Mouse (Mus musculus): ENCODE measurements at regions not wholly inside any gene's neighbourhood (a gene's known extent, or its start where the extent isn't known, plus 50 kb on each side); places are given as distances from the start of the nearest gene placed in this dataset.

DNA sequence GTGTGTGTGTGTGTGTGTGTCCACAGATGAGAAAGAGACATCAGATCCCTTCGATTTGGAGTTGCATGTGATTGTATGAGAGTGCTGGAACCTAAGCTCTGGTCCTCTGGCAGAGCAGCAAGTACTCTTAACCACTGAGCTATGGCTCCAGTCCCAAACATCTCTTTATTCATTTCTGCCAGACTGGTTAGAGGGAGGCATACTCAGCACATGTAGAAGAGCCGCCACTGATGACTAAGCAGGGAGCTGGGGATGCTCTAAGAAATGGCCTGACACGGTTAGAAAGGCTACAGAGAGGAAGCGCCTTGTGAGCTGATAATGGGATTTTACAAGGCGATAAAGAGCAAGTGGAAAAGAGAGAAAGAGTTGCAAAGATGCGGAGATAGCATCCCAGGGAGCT, 287.3 kb upstream of the Castor2 start:
- WGBS = 24% methylated on average over 6 of the region's 6 CpGs
- no peak overlapping the region for H3K4me2 ChIP-seq (ENCODE audit: low read length)
- no peaks in the 10 kb centered on the region for H3K36me3 ChIP-seq (ENCODE audit: control insufficient read depth, insufficient read depth, low read length)
- H3K4me1 ChIP-seq (ENCODE audit: control insufficient read depth in 2 of 2, insufficient read depth in 2 of 2, low read length in 2 of 2) = no peaks in the 10 kb centered on the region
- no peak for ATAC-seq (ENCODE audit: insufficient number of reproducible peaks, insufficient read depth, low FRiP score, low read depth)
- no peaks in the 10 kb centered on the region for H3K9me3 ChIP-seq (ENCODE audit: control insufficient read depth, low read length)
- H3K4me3 ChIP-seq (ENCODE audit: control insufficient read depth in 1 of 2, insufficient read depth in 1 of 2, low read depth in 1 of 2, low read length in 2 of 2) = no peak overlapping the region
- H3K27ac ChIP-seq (replicated peaks in 1 of 2; ENCODE audit: control insufficient read depth in 1 of 2, insufficient read depth in 1 of 2, low read depth in 2 of 2, low read length in 2 of 2) = no peak overlapping the region
- no peaks in the 10 kb centered on the region for H3K27me3 ChIP-seq (ENCODE audit: control insufficient read depth, insufficient read depth, low read length)
- no peak overlapping the region for H3K9ac ChIP-seq (ENCODE audit: low read length)

DNA sequence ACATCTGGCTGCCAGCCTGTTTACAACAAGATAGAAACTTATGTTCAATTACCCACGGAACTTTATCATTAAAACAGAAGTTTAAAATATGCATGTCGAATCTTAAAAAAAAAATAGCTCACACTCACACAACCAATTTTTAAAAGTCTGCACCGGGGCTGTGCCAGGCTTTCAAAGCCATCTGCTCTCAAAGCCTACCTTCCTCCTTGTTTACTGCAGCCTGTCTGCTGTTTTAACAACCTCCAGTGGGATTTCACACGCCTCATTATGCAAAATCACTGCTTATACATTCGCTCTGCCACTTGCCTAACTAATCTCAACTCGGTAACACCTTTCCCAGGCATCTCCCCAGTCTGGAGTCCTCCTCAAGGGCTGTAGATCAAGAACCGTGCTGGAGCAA, 292.6 kb upstream of the Castor2 start:
- Histone ChIP-seq H3K27ac (replicated peaks in 1 of 2; ENCODE audit: control insufficient read depth in 1 of 2, insufficient read depth in 1 of 2, low read depth in 2 of 2, low read length in 2 of 2) (no peak overlapping the region), H3K4me2 (ENCODE audit: low read length) (no peak overlapping the region), H3K27me3 (ENCODE audit: control insufficient read depth, insufficient read depth, low read length) (no peaks in the 10 kb centered on the region), H3K36me3 (ENCODE audit: control insufficient read depth, insufficient read depth, low read length) (no peaks in the 10 kb centered on the region), H3K4me1 (ENCODE audit: control insufficient read depth in 2 of 2, insufficient read depth in 2 of 2, low read length in 2 of 2) (no peaks in the 10 kb centered on the region), H3K9me3 (ENCODE audit: control insufficient read depth, low read length) (no peaks in the 10 kb centered on the region), H3K9ac (ENCODE audit: low read length) (no peak overlapping the region), H3K4me3 (ENCODE audit: control insufficient read depth in 1 of 2, insufficient read depth in 1 of 2, low read depth in 1 of 2, low read length in 2 of 2) (no peak overlapping the region)
- 50% methylated on average over 7 of the region's 7 CpGs for WGBS
- no peak for ATAC-seq (ENCODE audit: insufficient number of reproducible peaks, insufficient read depth, low FRiP score, low read depth)

DNA sequence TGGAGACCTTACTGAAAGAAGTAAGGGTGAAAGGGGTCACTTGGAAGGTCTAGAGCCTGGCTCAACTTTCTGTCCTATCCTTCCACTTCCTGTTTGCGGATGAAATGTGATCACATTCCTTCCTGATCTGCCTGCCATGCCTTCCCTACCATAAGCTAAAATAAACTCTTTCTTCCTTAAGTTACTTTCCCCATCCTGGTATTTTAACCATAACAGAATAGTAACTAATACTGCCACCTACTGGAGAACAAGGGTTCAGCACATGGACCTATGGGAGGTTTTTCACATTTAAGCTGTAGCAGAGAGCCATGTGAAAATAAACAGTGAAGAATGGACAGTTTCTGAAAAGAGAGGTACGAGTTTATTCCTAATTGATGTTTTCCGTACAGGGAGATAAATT, 297.5 kb upstream of the Castor2 start:
- Histone ChIP-seq H3K27ac (replicated peaks in 1 of 2; ENCODE audit: control insufficient read depth in 1 of 2, insufficient read depth in 1 of 2, low read depth in 2 of 2, low read length in 2 of 2) (no peak overlapping the region), H3K9me3 (ENCODE audit: control insufficient read depth, low read length) (peaks cover 4% of the 10 kb centered on the region; the same call in 1 of the 2 replicates), H3K4me2 (ENCODE audit: low read length) (no peak overlapping the region), H3K4me3 (ENCODE audit: control insufficient read depth in 1 of 2, insufficient read depth in 1 of 2, low read depth in 1 of 2, low read length in 2 of 2) (no peak overlapping the region), H3K9ac (ENCODE audit: low read length) (no peak overlapping the region), H3K36me3 (ENCODE audit: control insufficient read depth, insufficient read depth, low read length) (no peaks in the 10 kb centered on the region), H3K27me3 (ENCODE audit: control insufficient read depth, insufficient read depth, low read length) (no peaks in the 10 kb centered on the region), H3K4me1 (ENCODE audit: control insufficient read depth in 2 of 2, insufficient read depth in 2 of 2, low read length in 2 of 2) (no peaks in the 10 kb centered on the region)
- no peak for ATAC-seq (ENCODE audit: insufficient number of reproducible peaks, insufficient read depth, low FRiP score, low read depth)
- WGBS = 74% methylated on average over 3 of the region's 3 CpGs

GRCm38 (mm10) chr5:133795638-133796037, 303.9 kb upstream of the Castor2 start:
- H3K27ac ChIP-seq (replicated peaks in 1 of 2; ENCODE audit: control insufficient read depth in 1 of 2, insufficient read depth in 1 of 2, low read depth in 2 of 2, low read length in 2 of 2) = no peak overlapping the region
- no peak for ATAC-seq (ENCODE audit: insufficient number of reproducible peaks, insufficient read depth, low FRiP score, low read depth)

GRCm38 (mm10) chr5:133790726-133791125, 308.8 kb upstream of the Castor2 start:
- no peaks in the 10 kb centered on the region for H3K4me1 ChIP-seq (ENCODE audit: control insufficient read depth in 2 of 2, insufficient read depth in 2 of 2, low read length in 2 of 2)
- H3K4me3 ChIP-seq (ENCODE audit: control insufficient read depth in 1 of 2, insufficient read depth in 1 of 2, low read depth in 1 of 2, low read length in 2 of 2) = no peak overlapping the region
- H3K36me3 ChIP-seq (ENCODE audit: control insufficient read depth, insufficient read depth, low read length) = no peaks in the 10 kb centered on the region
- no peak for ATAC-seq (ENCODE audit: insufficient number of reproducible peaks, insufficient read depth, low FRiP score, low read depth)
- H3K9ac ChIP-seq (ENCODE audit: low read length) = no peak overlapping the region
- H3K4me2 ChIP-seq (ENCODE audit: low read length) = no peak overlapping the region
- no peaks in the 10 kb centered on the region for H3K27me3 ChIP-seq (ENCODE audit: control insufficient read depth, insufficient read depth, low read length)
- 63% methylated on average over 6 of the region's 6 CpGs for WGBS
- H3K27ac ChIP-seq (replicated peaks in 1 of 2; ENCODE audit: control insufficient read depth in 1 of 2, insufficient read depth in 1 of 2, low read depth in 2 of 2, low read length in 2 of 2) = no peak overlapping the region
- H3K9me3 ChIP-seq (ENCODE audit: control insufficient read depth, low read length) = no peaks in the 10 kb centered on the region

More at GRCm38 (mm10) chr5:133795638-133796037, 303.9 kb upstream of the Castor2 start:
- Histone ChIP-seq H3K4me1 (ENCODE audit: control insufficient read depth in 2 of 2, insufficient read depth in 2 of 2, low read length in 2 of 2) (no peaks in the 10 kb centered on the region), H3K27me3 (ENCODE audit: control insufficient read depth, insufficient read depth, low read length) (no peaks in the 10 kb centered on the region), H3K36me3 (ENCODE audit: control insufficient read depth, insufficient read depth, low read length) (no peaks in the 10 kb centered on the region), H3K9ac (ENCODE audit: low read length) (no peak overlapping the region), H3K4me3 (ENCODE audit: control insufficient read depth in 1 of 2, insufficient read depth in 1 of 2, low read depth in 1 of 2, low read length in 2 of 2) (no peak overlapping the region), H3K9me3 (ENCODE audit: control insufficient read depth, low read length) (peaks cover 4% of the 10 kb centered on the region; the same call in 1 of the 2 replicates), H3K4me2 (ENCODE audit: low read length) (no peak overlapping the region)
- 36% methylated on average over 3 of the region's 3 CpGs for WGBS

- no peak for ATAC-seq (ENCODE audit: insufficient number of reproducible peaks, insufficient read depth, low FRiP score, low read depth)
- no peaks in the 10 kb centered on the region for H3K9me3 ChIP-seq (ENCODE audit: control insufficient read depth, low read length)
Measured at GRCm38 (mm10) chr5:133788006-133788405, 311.5 kb upstream of the Castor2 start.

DNA sequence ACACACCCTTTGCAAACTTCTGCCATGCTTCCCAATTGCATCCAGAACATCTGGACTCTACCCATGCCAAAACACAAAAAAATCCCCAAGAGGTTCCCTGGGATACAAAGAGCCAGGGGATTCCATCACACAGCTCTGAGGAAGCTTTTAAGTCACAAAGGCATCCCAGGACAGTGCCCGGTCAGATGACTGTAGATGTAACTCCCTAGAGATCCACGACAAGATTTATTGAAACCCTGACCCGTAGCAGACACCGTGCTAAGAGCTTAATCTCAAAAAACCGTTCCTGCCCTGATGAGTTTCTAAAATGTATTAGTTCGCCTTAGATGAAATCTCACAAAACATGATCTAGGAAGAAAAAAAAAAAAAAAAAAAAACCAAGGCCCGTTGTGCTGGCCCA, 312.0 kb upstream of the Castor2 start:
- no peak overlapping the region for H3K27ac ChIP-seq (replicated peaks in 1 of 2; ENCODE audit: control insufficient read depth in 1 of 2, insufficient read depth in 1 of 2, low read depth in 2 of 2, low read length in 2 of 2)
- H3K36me3 ChIP-seq (ENCODE audit: control insufficient read depth, insufficient read depth, low read length) = no peaks in the 10 kb centered on the region
- WGBS = 82% methylated on average over 7 of the region's 7 CpGs
- no peaks in the 10 kb centered on the region for H3K9me3 ChIP-seq (ENCODE audit: control insufficient read depth, low read length)
- H3K27me3 ChIP-seq (ENCODE audit: control insufficient read depth, insufficient read depth, low read length) = no peaks in the 10 kb centered on the region
- no peaks in the 10 kb centered on the region for H3K4me1 ChIP-seq (ENCODE audit: control insufficient read depth in 2 of 2, insufficient read depth in 2 of 2, low read length in 2 of 2)
- no peak for ATAC-seq (ENCODE audit: insufficient number of reproducible peaks, insufficient read depth, low FRiP score, low read depth)
- H3K4me3 ChIP-seq (ENCODE audit: control insufficient read depth in 1 of 2, insufficient read depth in 1 of 2, low read depth in 1 of 2, low read length in 2 of 2) = no peak overlapping the region
- no peak overlapping the region for H3K4me2 ChIP-seq (ENCODE audit: low read length)
- H3K9ac ChIP-seq (ENCODE audit: low read length) = no peak overlapping the region

More at GRCm38 (mm10) chr5:133788006-133788405, 311.5 kb upstream of the Castor2 start:
- Histone ChIP-seq H3K9ac (ENCODE audit: low read length) (no peak overlapping the region), H3K36me3 (ENCODE audit: control insufficient read depth, insufficient read depth, low read length) (no peaks in the 10 kb centered on the region), H3K4me1 (ENCODE audit: control insufficient read depth in 2 of 2, insufficient read depth in 2 of 2, low read length in 2 of 2) (no peaks in the 10 kb centered on the region), H3K4me3 (ENCODE audit: control insufficient read depth in 1 of 2, insufficient read depth in 1 of 2, low read depth in 1 of 2, low read length in 2 of 2) (no peak overlapping the region), H3K27ac (replicated peaks in 1 of 2; ENCODE audit: control insufficient read depth in 1 of 2, insufficient read depth in 1 of 2, low read depth in 2 of 2, low read length in 2 of 2) (no peak overlapping the region), H3K4me2 (ENCODE audit: low read length) (no peak overlapping the region), H3K27me3 (ENCODE audit: control insufficient read depth, insufficient read depth, low read length) (no peaks in the 10 kb centered on the region)
- WGBS = 86% methylated on average over 8 of the region's 8 CpGs

- Histone ChIP-seq H3K9me3 (ENCODE audit: control insufficient read depth, low read length) (no peaks in the 10 kb centered on the region), H3K9ac (ENCODE audit: low read length) (no peak overlapping the region), H3K27ac (replicated peaks in 1 of 2; ENCODE audit: control insufficient read depth in 1 of 2, insufficient read depth in 1 of 2, low read depth in 2 of 2, low read length in 2 of 2) (no peak overlapping the region), H3K4me2 (ENCODE audit: low read length) (no peak overlapping the region), H3K27me3 (ENCODE audit: control insufficient read depth, insufficient read depth, low read length) (no peaks in the 10 kb centered on the region), H3K36me3 (ENCODE audit: control insufficient read depth, insufficient read depth, low read length) (no peaks in the 10 kb centered on the region), H3K4me1 (ENCODE audit: control insufficient read depth in 2 of 2, insufficient read depth in 2 of 2, low read length in 2 of 2) (no peaks in the 10 kb centered on the region), H3K4me3 (ENCODE audit: control insufficient read depth in 1 of 2, insufficient read depth in 1 of 2, low read depth in 1 of 2, low read length in 2 of 2) (no peak overlapping the region)
- ATAC-seq (ENCODE audit: insufficient number of reproducible peaks, insufficient read depth, low FRiP score, low read depth) = no peak
Measured at GRCm38 (mm10) chr5:133776591-133776990, 322.9 kb upstream of the Castor2 start.
